Mouse (Mus musculus): Measurements from ENCODE around the gene Fis1.

Gene Fis1

GRCm38 (mm10) chr5:136953015-136953414 lies at the start of gene Fis1:
Gene Fis1, plus strand, starts transcription at chr5:136953275.
- no peak for TF ChIP-seq GATA4 (IDR thresholded peaks at IDR 0.05; ENCODE audit: insufficient replicate concordance, low read length)

GRCm38 (mm10) chr5:136904621-136905020 lies 48.5 kb upstream of the Fis1 start:
- TF ChIP-seq GATA4 (IDR thresholded peaks at IDR 0.05; ENCODE audit: insufficient replicate concordance, low read length): no peak

- TF ChIP-seq GATA4 (IDR thresholded peaks at IDR 0.05; ENCODE audit: insufficient replicate concordance, low read length): no peak
Measured at GRCm38 (mm10) chr5:136905630-136906029, 47.4 kb upstream of the Fis1 start.

GRCm38 (mm10) chr5:136907587-136907986 lies 45.5 kb upstream of the Fis1 start:
- TF ChIP-seq GATA4 (IDR thresholded peaks at IDR 0.05; ENCODE audit: insufficient replicate concordance, low read length): no peak

GRCm38 (mm10) chr5:136907991-136908857 lies 44.9 kb upstream of the Fis1 start, which contains the start of gene Ift22:
Gene Ift22, plus strand, starts transcription at chr5:136908150.
- TF ChIP-seq GATA4 (IDR thresholded peaks at IDR 0.05; ENCODE audit: insufficient replicate concordance, low read length): no peak

GRCm38 (mm10) chr5:136914183-136914582 lies 38.9 kb upstream of the Fis1 start:
- no peak for TF ChIP-seq GATA4 (IDR thresholded peaks at IDR 0.05; ENCODE audit: insufficient replicate concordance, low read length)

- no peak for TF ChIP-seq GATA4 (IDR thresholded peaks at IDR 0.05; ENCODE audit: insufficient replicate concordance, low read length)
Measured at GRCm38 (mm10) chr5:136917613-136918242, 35.3 kb upstream of the Fis1 start.

GRCm38 (mm10) chr5:136918655-136919472 lies 34.2 kb upstream of the Fis1 start:
- peak; percentile 16; the same call in 1 of the 2 replicates for TF ChIP-seq GATA4 (IDR thresholded peaks at IDR 0.05; ENCODE audit: insufficient replicate concordance, low read length)

- no peak for TF ChIP-seq GATA4 (IDR thresholded peaks at IDR 0.05; ENCODE audit: insufficient replicate concordance, low read length)
Measured at GRCm38 (mm10) chr5:136919546-136920301, 33.4 kb upstream of the Fis1 start.

GRCm38 (mm10) chr5:136922830-136923229 lies 30.2 kb upstream of the Fis1 start:
- TF ChIP-seq GATA4 (IDR thresholded peaks at IDR 0.05; ENCODE audit: insufficient replicate concordance, low read length): no peak

GRCm38 (mm10) chr5:136923751-136924478 lies 29.2 kb upstream of the Fis1 start:
- TF ChIP-seq GATA4 (IDR thresholded peaks at IDR 0.05; ENCODE audit: insufficient replicate concordance, low read length): no peak

GRCm38 (mm10) chr5:136929073-136929472 lies 24.0 kb upstream of the Fis1 start:
- no peak for TF ChIP-seq GATA4 (IDR thresholded peaks at IDR 0.05; ENCODE audit: insufficient replicate concordance, low read length)

GRCm38 (mm10) chr5:136931896-136932295 lies 21.2 kb upstream of the Fis1 start:
- no peak for TF ChIP-seq GATA4 (IDR thresholded peaks at IDR 0.05; ENCODE audit: insufficient replicate concordance, low read length)

GRCm38 (mm10) chr5:136932956-136933355 lies 20.1 kb upstream of the Fis1 start:
- TF ChIP-seq GATA4 (IDR thresholded peaks at IDR 0.05; ENCODE audit: insufficient replicate concordance, low read length): no peak

Measured in liver, adult (tissue).